Mouse (Mus musculus) layer of hippocampus, postnatal 10 days (tissue): ENCODE data around the gene Ppt2. TPM values are rescaled to one million over a fixed set of nuclear protein-coding genes. Genes with fewer than 3 reads are reported as not detected.

Source experiments
- DNase-seq, 2 experiments: peaks; one replicate each; pipeline ENCODE4 v3.0.0; 2021; ENCODE audit warnings: low spot score in 2 of 2
- total RNA-seq, 2 experiments: library from RNA; stranded (reverse); gene quantifications; 2 replicates each; pipeline ENCODE4 v1.2.3; 2021

Gene Ppt2
- total RNA-seq, 2 experiments from 2014 or later, result 32.9 to 34.1 TPM

DNA sequence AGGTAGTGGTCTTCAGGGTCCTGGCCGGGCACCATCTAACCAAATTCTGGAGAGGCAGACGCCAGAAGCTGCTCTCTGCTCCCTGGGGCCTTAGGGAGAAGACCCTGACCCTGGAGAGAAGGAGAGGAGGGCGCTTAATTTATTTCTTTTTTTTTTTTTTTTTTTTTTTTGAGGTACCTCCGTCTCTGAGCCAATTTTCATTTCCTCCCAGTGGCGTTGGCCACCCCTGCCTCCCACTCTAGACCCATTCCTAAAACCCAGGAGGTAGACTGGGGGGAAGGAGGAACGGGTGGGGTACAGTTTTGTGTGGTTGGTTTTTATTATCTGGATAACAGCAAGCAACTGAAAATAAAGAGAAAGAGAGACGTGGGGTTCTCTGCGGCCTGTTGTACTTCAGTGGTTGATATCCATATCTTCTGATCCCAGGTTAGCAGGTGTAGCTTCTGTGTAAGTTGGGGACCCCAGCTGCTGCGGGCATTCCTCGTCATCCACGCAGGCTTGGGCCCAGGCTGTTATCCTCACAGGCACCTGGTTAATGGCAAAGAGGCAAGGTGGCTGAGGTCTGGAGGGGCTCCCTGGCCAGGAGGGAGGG is 15.2 kb downstream of the Ppt2 start:
- DNase-seq, result no peak

DNA sequence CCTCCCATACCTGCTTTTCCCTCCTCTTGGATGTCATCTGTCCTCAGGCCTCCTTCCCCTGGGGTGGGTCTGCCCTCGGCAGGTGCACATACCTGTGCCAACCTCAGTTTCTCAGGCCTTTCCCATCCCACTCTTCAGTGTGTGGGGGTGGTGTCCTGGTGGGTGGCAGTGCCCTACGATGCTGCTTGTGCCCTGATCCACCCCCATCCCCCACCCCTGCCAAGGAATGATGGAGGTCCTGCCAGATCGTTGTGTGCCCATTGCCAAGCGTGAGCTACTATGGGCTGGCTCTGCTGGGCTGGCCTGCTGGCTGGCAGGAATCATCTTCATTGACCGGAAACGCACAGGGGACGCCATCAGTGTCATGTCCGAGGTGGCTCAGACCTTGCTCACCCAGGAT is 17.3 kb downstream of the Ppt2 start:
- DNase-seq, result no peak

DNA sequence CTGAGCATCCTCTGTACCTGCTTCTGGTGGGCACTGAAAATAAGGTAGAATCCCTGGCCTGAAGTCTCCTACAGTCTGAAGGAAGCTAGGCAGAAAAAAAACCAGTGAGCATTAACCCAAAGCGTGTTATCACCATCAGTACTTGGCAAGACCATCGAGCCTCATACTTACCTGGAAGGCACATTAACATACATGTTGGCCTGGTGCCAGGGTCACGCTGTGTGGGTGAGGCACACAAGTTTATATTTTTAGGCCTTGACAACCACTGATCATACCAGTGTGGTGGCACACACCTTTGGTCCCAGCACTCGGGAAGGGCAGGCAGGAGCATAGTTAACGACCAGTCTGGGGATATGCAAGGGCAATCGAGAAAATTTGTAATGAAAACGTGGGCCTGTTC is 20.3 kb downstream of the Ppt2 start:
- no peak for DNase-seq

DNA sequence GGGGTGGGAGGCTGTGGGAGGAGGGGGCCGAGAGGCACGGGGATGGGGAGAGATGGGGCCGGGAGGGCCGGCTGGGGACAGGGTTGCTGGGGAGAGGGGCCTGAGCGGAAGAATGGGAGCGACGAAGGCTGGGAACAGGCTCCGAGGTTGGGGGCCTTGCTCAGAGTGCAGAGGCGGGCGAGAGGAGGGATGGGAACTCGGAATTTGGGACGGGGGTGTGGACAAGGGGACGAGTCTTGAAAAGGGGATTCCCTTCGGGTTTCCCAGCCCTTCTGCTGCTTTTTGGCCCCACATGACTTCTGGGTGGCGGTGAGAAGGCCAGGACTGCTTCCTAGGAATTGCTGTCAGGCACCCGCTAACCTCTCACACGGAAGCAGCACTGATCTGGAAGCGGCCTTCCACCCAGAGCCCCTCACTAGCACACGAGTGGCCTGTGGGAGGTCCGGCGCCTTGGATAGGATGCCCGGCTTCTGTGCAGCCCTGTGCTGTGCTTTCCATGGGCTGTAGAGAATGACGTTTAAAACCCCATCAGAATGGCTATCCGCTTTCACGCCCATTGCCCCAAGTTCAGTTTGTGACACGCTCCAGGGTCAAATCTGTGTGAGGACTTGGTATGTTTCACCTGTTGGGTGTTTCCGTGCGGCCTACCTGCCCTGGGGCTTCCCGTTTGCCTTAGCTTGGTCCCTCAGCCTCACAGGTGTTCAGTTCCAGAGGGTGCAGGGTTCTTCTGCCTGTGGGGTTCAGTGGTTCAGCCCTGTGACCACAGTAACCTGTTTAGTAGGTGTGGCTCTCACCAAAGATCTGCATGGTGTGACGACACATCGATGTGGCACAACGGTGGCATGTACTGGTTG is 21.9 kb downstream of the Ppt2 start:
- peak in 1 of 2 experiments; percentile 51 for DNase-seq

DNA sequence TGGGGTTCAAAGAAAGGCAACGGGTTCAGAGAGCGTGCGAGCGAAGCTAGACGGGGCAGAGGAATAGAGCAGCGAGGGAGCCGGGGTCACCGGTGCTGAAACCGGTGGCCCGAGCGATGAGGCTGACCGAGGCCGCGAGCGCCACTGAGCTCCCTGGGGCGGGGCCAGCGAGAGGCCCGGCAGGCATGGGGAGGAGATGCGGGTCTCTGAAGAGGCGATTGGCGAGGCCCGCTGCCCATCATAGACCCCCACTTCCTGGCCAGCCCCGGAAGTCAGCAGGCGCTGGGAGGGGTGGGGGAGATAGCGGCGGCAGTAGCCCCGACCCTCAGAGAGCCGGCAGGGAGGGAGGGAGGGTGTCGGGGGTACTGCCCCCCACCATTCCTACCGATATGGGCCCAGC is 22.7 kb downstream of the Ppt2 start:
- peak; percentile 99 for DNase-seq

DNA sequence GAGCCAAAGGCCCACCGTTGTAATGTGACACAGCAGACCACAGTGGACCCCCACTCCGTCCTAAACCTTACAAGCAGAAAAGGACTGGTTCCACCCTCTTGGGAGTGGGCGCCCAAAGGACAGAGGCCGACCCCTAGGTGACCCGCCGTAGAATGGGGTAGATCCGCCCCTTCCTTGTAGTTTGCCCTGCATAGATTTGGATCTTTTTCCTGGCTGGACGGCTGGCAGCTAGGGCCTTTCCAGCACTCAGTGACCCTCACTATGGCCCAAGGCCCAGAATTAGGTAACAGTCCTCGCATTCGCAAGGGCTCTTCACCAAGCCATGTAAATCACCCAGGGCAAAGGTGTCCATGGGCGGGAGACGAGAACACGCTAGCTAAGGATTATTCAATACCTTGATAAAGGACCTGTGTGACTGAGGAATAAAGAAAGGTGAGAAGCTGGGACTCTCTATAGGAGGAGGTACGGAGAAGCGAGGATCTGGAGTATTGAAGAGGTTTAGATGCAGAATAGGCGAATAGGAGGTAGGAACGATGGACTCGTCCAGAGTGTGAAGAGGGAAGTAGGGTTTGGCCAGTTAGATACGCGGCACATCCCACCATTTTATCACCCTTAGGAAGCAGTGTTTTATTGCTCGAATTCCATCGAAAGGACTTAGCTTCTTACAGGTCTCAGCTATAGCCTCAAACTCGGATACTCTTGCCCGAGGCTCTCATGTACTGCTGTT is 23.6 kb downstream of the Ppt2 start:
- no peak for DNase-seq

DNA sequence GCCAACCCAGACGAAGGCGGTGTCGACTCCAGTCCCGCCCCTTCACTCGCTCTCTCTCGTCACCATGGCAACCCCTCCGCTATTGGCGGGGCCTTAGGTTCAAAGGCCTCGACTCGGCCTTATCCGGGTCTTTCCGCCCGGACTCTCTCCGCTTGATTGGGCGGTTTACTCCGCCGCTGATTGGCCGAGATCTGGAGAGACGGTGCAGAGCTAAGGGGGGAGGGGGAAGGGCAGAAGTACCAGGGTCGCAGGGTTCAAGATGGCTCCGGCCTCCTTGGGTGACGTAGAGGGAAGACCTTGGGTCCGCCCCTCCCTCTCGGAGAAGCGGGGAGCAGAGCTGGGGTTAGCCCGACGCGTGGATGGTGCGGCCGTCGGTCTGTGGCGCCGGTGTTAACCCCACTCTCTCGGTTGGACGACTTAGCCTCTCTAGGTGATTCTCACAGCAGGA is 24.2 kb downstream of the Ppt2 start, which contains the start of gene Agpat1:
Gene Agpat1 (plus strand): TSS at position 202 of the 448 bp plus-strand sequence.
- DNase-seq, result peak; percentile 96 to 97

DNA sequence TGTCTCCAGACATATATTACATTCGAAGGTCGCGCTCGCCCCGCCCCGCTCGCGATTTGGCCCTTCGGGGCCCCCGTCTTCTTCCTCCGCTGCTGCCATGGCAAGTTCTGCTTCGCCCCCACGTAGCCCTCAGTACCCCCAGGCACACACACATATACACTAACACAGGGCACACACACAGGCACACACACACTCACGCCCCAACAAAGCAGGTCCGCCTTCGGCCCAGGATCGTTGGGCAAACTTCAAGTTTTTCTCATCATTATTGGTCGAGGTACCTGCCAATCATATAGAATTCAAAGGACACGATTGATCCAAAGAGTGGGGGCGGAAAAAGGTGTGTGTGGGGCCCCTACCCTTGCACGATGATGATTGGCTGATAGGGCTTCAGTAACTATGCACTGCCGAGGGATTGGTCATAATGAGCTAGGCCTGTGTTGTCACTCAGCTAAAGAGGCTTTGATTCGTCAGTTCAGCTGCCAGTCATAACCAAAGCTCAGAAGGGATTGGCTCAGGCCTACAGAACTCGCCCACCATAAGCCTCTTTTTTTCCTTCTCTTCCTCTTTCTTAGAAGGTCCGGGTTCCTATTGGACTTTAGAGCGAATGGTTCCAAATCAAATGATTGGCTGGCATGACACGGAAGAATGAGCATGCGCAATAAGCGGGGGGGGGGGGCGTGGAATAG is 24.8 kb downstream of the Ppt2 start, which contains the start of gene Rnf5:
Gene Rnf5 (minus strand): TSS at position 316 of the 686 bp plus-strand sequence.
- DNase-seq, result peak; percentile 99

DNA sequence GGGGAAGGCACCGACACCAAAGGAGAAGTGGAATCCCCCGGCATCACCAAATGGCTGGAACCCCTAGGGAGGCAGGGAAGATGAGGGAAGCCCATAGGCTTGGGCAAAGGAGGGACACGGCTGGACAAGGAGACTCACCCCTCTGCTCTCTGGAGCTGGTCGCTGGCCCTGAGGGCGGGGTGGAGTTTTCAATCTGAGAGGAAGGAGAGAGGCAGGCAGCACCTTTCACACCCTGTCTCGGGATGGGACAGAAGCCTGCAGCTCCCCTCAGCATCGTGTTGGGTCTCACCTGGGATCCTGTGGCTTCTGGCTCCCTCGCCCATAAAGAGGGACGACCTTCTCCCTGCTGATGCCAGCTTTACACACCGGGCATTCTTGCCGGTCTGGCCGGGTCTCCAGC is 26.5 kb downstream of the Ppt2 start:
- DNase-seq, result no peak

DNA sequence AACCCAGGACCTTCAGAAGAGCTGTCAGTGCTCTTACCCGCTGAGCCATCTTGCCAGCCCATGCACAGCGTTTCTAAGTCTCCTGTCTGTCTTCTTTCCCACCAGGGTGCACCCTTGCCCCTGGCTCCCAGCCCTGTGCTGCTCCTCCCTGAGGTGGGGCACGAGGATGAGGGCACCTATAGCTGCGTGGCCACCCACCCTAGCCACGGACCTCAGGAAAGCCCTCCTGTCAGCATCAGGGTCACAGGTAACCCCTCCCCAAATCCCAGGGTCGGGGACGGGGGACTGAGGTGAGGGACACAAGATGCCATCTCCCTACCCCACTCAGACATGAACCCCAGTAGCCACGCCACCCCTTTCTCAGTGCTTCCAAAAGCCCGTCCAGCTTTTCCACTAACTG is 28.4 kb downstream of the Ppt2 start:
- no peak for DNase-seq

DNA sequence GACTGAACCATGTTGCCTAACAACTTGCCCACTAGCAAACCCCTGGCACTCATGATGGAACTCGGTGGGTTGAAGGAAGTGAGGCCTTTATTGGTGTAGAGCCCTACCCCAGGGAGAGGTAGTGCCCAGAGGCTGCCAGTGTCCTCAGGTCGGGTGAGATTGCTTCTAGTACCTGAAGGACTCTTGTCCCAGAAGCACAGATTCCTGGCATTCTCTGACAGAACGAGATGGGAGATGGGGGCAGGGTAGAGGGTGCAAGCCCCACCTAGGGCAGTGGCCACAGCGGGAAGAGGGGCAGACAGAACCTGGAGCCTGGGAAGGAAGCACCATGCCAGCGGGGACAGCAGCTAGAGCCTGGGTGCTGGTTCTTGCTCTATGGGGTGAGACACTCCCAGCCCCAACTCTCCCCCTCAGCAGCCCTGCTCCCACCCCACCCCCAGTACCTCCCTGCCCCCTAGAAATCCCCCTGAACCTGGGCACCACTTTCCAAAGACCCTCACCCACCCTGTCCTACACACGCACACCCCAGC is 30.7 kb downstream of the Ppt2 start, which contains the start of gene Ager:
Gene Ager (plus strand): TSS at position 297 of the 530 bp plus-strand sequence.
- DNase-seq, result no peak

DNA sequence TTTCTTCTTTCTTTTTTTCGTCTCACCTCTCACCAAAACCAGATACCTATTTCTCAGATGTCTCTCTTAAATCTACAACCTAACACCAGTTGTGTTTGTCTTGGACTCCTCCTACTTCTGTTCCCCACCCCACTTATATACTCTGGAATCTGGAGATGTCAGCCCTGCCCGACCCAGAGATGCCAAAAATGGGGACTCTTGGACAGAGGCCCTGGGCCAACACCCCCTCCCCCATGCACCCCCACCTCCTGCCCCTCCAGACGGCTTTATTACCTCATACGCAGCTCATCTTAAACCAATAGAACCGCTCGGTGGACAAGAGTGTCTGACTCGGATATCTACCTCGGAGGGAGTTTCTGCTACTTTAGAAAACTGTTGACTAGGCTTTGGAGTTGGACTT is 32.2 kb downstream of the Ppt2 start:
- no peak for DNase-seq

DNA sequence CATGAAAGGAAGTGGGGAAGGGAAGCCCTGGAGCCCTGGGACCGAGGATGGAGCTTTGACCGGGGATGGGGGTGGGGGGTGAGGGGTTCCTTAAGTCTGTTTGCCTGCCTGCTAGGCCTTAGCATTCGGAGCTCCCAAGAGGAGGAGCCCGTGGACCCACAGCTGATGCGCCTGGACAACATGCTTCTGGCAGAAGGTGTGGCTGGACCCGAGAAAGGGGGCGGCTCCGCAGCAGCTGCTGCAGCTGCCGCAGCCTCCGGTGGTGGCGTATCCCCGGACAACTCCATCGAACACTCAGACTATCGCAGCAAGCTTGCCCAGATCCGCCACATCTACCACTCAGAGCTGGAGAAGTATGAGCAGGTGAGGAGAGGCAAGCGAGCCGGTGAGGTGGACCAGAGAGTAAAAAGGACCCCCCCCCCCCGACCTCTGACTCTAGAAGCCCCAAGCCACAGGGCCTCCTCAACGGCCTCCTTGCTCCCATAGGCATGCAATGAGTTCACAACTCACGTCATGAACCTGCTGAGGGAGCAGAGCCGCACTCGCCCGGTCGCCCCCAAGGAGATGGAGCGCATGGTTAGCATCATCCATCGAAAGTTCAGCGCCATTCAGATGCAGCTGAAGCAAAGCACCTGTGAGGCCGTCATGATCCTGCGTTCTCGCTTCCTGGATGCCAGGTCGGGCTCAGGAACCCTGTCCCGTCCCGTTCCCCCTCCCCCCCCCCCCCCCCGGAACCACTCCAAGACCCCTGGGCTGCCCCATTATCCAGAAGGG is 34.4 kb downstream of the Ppt2 start:
- DNase-seq, result no peak

DNA sequence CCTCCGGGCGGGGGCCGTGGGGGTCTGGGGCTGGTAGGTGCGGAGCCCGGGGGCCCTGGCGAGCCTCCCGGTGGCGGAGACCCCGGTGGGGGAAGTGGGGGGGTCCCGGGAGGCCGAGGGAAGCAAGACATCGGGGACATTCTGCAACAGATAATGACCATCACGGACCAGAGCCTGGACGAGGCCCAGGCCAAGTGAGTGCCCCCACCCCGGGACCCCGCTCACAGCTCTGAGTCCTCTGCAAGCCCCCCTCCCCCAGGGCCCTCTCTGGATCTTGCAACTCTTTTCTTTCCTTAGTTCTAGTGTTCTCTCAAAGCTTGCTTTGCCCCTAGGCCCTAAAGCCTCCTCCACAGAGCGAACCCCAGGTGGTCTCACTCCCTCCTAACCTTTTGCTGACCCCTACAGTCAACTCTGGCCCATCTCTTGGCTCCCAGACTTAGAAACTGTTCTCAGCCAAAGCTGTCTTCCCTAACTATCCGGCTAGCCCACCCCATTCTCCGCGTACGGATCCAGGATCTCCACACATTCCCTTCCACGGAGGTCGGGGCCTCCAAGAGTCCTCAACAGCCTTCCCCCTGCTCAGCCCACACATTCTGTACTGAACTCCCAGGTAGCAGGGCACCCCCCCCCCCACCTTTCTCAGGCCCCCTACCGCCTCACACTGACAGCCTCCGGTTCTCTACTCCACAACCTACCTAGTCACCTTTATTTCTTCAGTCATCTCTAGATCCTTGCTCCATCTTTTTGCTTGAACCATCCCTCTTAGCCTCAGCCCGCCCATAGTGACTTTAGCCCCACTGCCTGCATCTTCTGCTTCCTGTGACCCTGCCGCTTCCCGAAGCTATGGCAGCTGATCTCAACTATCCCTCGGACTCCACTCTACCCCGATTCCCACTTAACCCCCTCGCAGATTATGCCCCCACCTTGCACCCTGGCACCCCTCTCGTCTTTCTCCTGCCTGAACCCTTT is 35.4 kb downstream of the Ppt2 start:
- peak; percentile 49 to 50 for DNase-seq

DNA sequence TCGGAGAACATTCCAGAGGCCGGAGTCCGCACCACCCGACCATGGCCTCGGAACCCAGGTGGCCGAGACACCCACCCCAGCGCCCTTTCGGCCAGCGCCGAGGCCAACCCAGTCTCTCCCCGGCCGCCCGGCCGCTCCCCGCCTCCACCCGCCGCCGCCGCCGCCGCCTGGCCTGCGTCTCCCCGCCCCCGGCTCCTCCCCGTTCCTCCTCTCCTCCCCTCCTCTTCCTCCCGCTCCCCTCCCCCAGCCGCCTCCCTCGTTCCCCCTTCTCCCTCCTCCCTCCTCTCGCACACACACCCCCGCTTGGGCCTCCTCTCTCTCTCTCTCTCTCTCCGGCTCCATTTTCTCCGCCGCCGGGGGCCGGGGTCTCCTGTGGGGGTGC is 36.3 kb downstream of the Ppt2 start:
- DNase-seq, result peak; percentile 83 to 90

DNA sequence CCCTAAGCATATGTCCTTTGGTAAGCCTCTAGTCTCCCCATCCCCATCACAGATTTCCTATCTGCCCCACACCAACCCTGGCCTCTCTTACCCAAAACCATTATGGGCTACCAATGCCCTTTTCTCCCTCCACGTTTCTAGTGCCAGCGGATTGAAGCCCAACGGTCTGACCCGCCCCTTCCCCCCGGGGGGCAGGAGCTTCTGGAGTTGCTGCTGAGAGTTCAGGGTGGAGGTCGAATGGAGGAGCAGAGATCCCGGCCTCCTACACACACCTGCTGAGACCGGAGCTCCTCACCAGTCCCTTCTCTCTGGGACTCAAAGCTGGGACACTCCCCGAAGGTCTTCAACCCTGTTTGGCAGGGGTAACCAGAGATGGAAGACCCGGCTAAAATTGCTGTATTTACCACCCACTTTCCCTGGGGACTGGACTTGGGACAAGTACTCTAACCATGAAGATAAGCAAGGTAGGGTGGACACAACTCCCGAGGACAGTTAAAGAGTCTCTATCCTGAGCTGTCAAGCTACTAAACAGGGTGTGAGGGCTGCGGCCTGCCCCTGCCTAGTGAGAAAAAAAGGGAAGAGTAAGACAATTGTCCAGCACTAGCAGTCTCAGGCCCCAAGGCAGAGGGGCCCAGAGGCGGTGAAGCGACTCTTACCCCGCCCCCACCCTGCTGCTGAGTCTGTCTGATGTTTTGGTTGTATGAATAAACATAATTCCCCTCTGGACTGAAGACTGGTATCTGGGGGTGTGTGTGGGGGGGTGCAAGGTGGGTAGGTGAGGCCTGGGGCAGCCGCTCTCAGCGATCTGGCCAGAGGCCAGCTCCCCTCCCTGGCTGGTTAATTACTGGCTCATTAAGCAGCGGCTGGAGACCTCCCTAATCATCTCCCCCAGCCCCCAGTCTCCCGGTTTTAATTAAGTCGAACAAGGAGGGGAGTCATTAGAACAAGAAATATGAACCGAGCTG is 37.0 kb downstream of the Ppt2 start, which contains the start of gene Pbx2:
Gene Pbx2 (plus strand): TSS at position 238 of the 965 bp plus-strand sequence.
- DNase-seq, result no peak

DNA sequence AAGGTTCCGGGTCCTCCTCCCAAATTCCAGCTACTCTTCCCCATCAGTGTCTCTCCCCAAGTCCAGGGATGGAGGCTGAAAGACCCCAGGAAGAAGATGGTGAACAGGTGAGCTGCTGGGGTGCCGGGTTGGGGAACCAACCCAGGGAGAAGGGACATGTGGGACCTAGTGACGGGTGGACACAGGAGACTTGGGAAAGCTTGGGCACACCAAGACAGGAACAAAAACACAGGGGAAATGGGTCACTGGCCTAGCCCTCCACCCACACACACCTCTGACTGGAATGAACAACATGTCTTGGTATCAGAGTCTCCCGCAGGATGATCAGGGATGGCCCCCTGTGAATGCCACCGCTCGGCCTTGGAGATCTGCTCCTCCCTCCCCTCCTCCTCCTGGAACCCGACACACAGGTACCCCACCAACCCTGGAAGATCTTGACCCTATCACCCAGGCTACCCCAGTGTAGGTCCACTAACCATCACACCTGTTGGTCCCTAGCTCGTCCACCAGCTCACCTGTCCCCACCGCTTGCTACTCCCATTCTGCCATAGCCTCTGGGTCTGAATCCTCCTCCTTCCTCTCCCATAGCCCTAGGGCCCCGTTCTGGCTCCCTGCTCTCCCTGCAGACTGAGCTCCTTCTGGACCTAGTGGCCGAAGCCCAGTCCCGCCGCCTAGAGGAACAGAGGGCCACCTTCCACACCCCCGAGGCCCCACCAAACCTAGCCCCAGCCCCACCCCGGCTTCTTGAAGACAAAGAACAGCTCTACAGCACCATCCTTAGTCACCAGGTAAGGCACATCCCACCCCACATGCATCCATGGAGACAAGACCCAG is 37.9 kb downstream of the Ppt2 start:
- DNase-seq, result no peak
